Mouse (Mus musculus): ENCODE results near the gene Ggt7.

GRCm38 (mm10) chr2:155536292-155536691, 18.3 kb upstream of the Ggt7 start:
- no peak for TF ChIP-seq CTCF (IDR thresholded peaks at IDR 0.05; ENCODE audit: extremely low read depth, insufficient read length, insufficient replicate concordance, low read depth, low read length)
- no peak for TF ChIP-seq POLR2A (IDR thresholded peaks at IDR 0.05; ENCODE audit: low read depth, low read length)
